Mouse (Mus musculus) heart, embryonic 14.5 days (tissue): Measurements from ENCODE around the gene Cryba4. TPM values are rescaled to one million over a fixed set of nuclear protein-coding genes. Genes with fewer than 3 reads are reported as not detected.

ENCODE experiments used
- ATAC-seq: fragments of 200-750 bp; cut with Nextera tagmentation; 2 replicates; pipeline ENCODE4 v1.8.0; 2017; ENCODE audit warnings: low read depth, moderate TSS enrichment; ENCODE audit not compliant: insufficient number of reproducible peaks, insufficient read depth, low FRiP score
- H3K27ac ChIP-seq, 2 experiments: fragments of 200-500 bp in 1 of 2; fragments of 300-500 bp in 1 of 2; sonication (generic) in 1 of 2; replicated peaks in 1 of 2; 2 replicates each; pipeline ENCODE4 v1.5.1; 2012 to 2014; ENCODE audit warnings: low read depth in 2 of 2, low read length in 2 of 2, control low read depth in 1 of 2, mild to moderate bottlenecking in 1 of 2, mixed read lengths in 1 of 2; ENCODE audit not compliant: control insufficient read depth in 1 of 2, insufficient read depth in 1 of 2
- H3K27me3 ChIP-seq: fragments of 300-500 bp; sonication (generic); 2 replicates; pipeline ENCODE4 v1.6.1; 2014; ENCODE audit warnings: mild to moderate bottlenecking, low read length, control low read depth; ENCODE audit not compliant: control insufficient read depth, insufficient read depth
- H3K36me3 ChIP-seq: fragments of 300-500 bp; sonication (generic); 2 replicates; pipeline ENCODE4 v1.6.1; 2014; ENCODE audit warnings: mild to moderate bottlenecking, control low read depth, low read length, mixed read lengths; ENCODE audit not compliant: control insufficient read depth, insufficient read depth
- H3K4me1 ChIP-seq, 2 experiments: fragments of 200-500 bp in 1 of 2; fragments of 300-500 bp in 1 of 2; sonication (generic) in 1 of 2; 2 replicates each; pipeline ENCODE4 v1.6.1; 2012 to 2014; ENCODE audit warnings: low read length in 2 of 2, control low read depth in 1 of 2, mixed read lengths in 1 of 2; ENCODE audit not compliant: control insufficient read depth in 2 of 2, insufficient read depth in 2 of 2
- H3K4me2 ChIP-seq: fragments of 300-500 bp; sonication (generic); 2 replicates; pipeline ENCODE4 v1.6.1; 2014; ENCODE audit warnings: mild to moderate bottlenecking, low read length
- H3K4me3 ChIP-seq, 2 experiments: fragments of 200-500 bp in 1 of 2; fragments of 300-500 bp in 1 of 2; sonication (generic) in 1 of 2; 2 replicates each; pipeline ENCODE4 v1.5.1; 2012 to 2014; ENCODE audit warnings: low read length in 2 of 2, mild to moderate bottlenecking in 2 of 2, control low read depth in 1 of 2, low read depth in 1 of 2, moderate library complexity in 1 of 2; ENCODE audit not compliant: control insufficient read depth in 1 of 2, insufficient read depth in 1 of 2
- H3K9ac ChIP-seq: fragments of 300-500 bp; sonication (generic); 2 replicates; pipeline ENCODE4 v1.6.1; 2014; ENCODE audit warnings: mild to moderate bottlenecking, low read length
- H3K9me3 ChIP-seq: fragments of 300-500 bp; sonication (generic); 2 replicates; pipeline ENCODE4 v1.6.1; 2016; ENCODE audit warnings: low read length, control low read depth; ENCODE audit not compliant: control insufficient read depth
- WGBS: fragments of 180-500 bp; shearing (Covaris S2); extraction: QIAGEN DNeasy Blood & Tissue Kit; methylation state at CpG from one replicate; pipeline ENCODE4 v1.1.7; 2014; 5-methylcytosine and 5-hydroxymethylcytosine counted together
- polyA plus RNA-seq: library from polyadenylated mRNA; unstranded; fragments of >200 nt; fragmentation: Nextera tagmentation; extraction: Ambion mirVana; gene quantifications from 2 replicates; pipeline ENCODE4 v1.2.1, GENCODE M21; 2014

Gene Cryba4
- polyA plus RNA-seq, 1 experiment from 2014 or later, result 2.2 TPM

DNA sequence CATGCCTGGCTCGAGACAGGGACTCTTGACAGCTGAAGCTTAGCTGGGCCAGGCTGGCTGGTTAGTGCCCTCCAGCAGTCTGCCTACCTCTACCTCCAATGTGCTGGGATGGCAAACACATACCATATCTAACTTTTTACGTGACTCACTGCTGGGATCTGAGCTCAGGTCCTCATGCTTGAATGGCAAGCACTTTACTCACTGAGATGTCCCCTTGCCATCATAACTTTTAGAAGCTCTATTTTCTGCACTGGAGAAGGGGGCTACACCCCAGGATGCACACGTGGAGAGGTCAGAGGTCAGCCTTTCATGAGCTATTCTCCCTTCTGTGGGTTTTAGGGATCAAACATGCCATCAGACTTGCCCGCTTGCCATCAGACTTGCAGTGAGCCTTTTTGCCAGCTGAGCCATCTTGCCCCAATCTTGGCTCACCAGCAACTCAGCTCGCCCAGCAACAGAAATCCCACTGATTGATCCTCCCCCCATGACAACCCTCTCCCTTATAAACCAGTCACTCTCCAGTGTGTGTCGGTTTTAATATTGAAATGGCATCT, 39.5 kb downstream of the Cryba4 start:
- H3K27me3 ChIP-seq, result peaks cover 23% of the 10 kb centered on the region
- WGBS, result 66% methylated on average over 6 of the region's 6 CpGs
- no peak overlapping the region for H3K4me2 ChIP-seq
- no peak overlapping the region for H3K9ac ChIP-seq
- no peaks in the 10 kb centered on the region for H3K36me3 ChIP-seq
- H3K27ac ChIP-seq, result no peak overlapping the region
- no peak overlapping the region for H3K4me3 ChIP-seq
- ATAC-seq, result no peak
- H3K4me1 ChIP-seq, result peaks cover 2 to 7% of the 10 kb centered on the region in 2 experiments; a peak in 3 of 4 replicates
- H3K9me3 ChIP-seq, result 0 out of 2 replicates have a peak, but pooled peaks cover 4% of the 10 kb centered on the region

DNA sequence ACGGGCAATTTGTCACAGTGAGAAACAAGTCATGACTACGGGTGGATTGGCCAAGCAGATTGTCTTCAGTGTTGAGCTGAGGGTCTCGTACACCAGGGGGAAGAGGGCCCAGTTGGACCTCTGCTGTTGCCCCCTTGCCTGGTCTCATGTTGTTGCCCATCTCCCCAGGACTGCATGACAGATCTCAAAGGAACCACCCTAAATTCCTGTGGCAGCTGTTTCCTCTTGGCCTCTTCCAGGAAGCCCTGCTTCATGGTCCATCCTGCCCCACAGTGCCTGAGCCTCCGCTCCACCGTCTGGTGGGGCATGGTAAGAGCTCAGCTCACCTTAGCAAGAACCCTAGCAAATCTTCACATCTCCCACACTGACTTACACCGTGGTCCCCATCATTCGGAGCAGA, 40.4 kb downstream of the Cryba4 start:
- Histone ChIP-seq H3K4me2 (no peak overlapping the region), H3K27me3 (peaks cover 17% of the 10 kb centered on the region), H3K9me3 (0 out of 2 replicates have a peak, but pooled peaks cover 4% of the 10 kb centered on the region), H3K4me1 (peaks cover 2 to 7% of the 10 kb centered on the region in 2 experiments; a peak in 3 of 4 replicates), H3K27ac (no peak overlapping the region), H3K4me3 (no peak overlapping the region), H3K9ac (no peak overlapping the region), H3K36me3 (no peaks in the 10 kb centered on the region)
- ATAC-seq, result no peak
- WGBS, result 82% methylated on average over 7 of the region's 7 CpGs

DNA sequence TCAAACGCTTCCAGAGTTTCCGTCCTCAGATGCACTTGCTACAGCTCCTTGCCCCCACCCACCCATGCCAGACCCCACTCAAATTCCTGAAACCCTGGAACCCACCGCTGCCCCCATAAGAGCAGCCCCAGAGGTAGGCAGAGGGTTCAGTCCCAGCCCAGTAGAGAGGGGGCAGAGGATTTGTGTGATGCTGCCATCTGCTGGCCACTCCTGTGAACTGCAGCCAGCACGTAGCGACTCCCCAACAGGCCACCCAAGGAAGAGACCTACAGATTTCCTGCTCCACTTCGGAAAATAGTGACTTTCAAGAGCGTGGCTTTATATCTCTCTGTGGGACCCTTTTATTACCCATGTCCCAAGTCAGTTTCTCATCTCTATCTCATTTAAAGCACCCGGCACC, 42.2 kb downstream of the Cryba4 start:
- H3K4me2 ChIP-seq, result no peak overlapping the region
- H3K27me3 ChIP-seq, result peaks cover under 1% of the 10 kb centered on the region; the same call in 1 of the 2 replicates
- H3K9ac ChIP-seq, result no peak overlapping the region
- no peak overlapping the region for H3K27ac ChIP-seq
- no peaks in the 10 kb centered on the region for H3K4me1 ChIP-seq
- H3K4me3 ChIP-seq, result no peak overlapping the region
- WGBS, result 25% methylated on average over 8 of the region's 8 CpGs
- no peak for ATAC-seq
- 0 out of 2 replicates have a peak, but pooled peaks cover 4% of the 10 kb centered on the region for H3K9me3 ChIP-seq
- H3K36me3 ChIP-seq, result no peaks in the 10 kb centered on the region

DNA sequence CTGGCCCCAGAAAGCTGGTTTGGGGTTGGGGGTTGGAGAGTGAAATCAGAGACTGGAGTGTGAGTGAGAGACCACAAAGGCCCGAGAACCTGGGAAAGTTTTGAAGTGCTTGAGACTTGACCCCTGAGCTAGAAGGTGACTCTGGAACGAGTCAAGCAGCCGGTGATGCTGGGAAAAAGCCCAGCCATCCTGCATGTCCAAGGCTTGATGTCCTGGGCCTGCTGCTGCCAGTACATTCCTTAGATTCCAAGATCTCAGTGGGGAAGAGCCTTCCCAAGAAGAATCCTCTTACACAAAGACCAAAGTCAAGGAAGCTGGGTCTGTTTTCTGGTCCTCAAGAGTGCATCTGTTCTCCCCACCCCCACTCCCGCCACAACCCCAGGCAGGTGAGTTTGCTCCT, 44.0 kb downstream of the Cryba4 start:
- H3K27ac ChIP-seq, result no peak overlapping the region
- 21% methylated on average over 4 of the region's 4 CpGs for WGBS
- H3K27me3 ChIP-seq, result peaks cover 3% of the 10 kb centered on the region; the same call in 1 of the 2 replicates
- H3K4me2 ChIP-seq, result no peak overlapping the region
- H3K9ac ChIP-seq, result no peak overlapping the region
- ATAC-seq, result no peak
- no peaks in the 10 kb centered on the region for H3K4me1 ChIP-seq
- no peak overlapping the region for H3K4me3 ChIP-seq
- H3K36me3 ChIP-seq, result no peaks in the 10 kb centered on the region
- H3K9me3 ChIP-seq, result 0 out of 2 replicates have a peak, but pooled peaks cover 4% of the 10 kb centered on the region

DNA sequence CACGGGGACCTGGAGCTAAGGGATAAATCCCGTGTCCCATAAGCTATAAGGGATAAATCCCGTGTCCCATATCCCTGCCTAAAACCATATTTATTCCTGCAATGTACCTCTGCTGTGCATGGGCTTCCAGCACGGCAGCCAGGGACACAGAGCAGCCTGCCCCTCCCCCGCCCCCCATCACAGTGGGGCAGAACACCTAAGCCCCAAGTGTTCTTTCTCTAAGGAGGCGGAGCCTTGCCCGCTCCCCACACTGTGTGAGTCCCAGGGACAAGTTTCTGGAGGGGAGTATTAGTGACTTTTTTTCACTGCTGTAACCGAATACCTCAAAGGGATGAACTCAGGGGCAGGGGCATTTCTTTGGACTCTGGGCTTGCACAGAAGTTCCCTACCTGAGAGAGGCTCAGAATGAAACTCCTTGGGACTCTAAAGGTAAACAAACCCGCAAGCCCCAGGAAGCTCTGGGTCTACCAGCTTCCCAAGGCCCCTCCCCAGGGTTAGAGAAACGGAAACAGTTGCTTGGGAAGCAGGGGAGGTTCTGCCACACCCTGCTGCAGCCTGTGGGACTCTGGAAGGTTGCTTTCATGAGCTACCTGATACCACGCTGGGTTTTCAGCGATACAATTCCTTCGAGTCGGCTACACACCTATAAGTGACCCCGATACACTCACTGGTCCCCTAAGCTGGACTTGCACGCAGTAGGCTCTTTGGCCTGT, 45.6 kb downstream of the Cryba4 start:
- no peak overlapping the region for H3K27ac ChIP-seq
- no peak overlapping the region for H3K4me2 ChIP-seq
- H3K9ac ChIP-seq, result no peak overlapping the region
- H3K36me3 ChIP-seq, result no peaks in the 10 kb centered on the region
- WGBS, result 23% methylated on average over 16 of the region's 16 CpGs
- 0 out of 2 replicates have a peak, but pooled peaks cover 4% of the 10 kb centered on the region for H3K9me3 ChIP-seq
- H3K27me3 ChIP-seq, result peaks cover 3% of the 10 kb centered on the region; the same call in 1 of the 2 replicates
- no peaks in the 10 kb centered on the region for H3K4me1 ChIP-seq
- no peak for ATAC-seq
- no peak overlapping the region for H3K4me3 ChIP-seq

DNA sequence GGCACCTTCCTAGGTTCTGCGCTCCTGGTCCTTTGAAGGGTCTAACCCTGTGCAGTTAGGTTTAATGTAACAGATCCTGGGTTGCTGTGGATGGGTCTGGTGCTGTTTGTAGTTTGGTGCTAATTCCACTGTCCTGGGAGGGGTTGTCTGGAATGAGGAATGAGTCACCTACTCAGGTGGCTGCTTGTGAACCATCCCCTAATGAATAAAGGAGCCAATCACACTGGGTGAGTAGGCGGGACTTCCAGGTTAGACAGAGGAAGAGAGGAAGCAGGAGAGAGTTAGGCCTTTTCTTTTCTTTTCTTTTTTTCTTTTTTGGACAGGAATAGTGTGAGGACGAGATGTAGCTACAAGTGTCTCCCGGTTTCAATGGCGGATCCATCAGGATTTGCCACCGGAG, 52.7 kb downstream of the Cryba4 start:
- Histone ChIP-seq H3K9me3 (no peaks in the 10 kb centered on the region), H3K4me3 (no peak overlapping the region), H3K4me2 (no peak overlapping the region), H3K27ac (no peak overlapping the region), H3K9ac (no peak overlapping the region), H3K36me3 (no peaks in the 10 kb centered on the region), H3K4me1 (no peaks in the 10 kb centered on the region), H3K27me3 (0 out of 2 replicates have a peak, but pooled peaks cover 3% of the 10 kb centered on the region)
- WGBS, result 77% methylated on average over 6 of the region's 6 CpGs
- no peak for ATAC-seq
